Mouse (Mus musculus) intestine, postnatal 0 days (tissue): ENCODE measurements at regions not wholly inside any gene's neighbourhood (a gene's known extent, or its start where the extent isn't known, plus 50 kb on each side); places are given as distances from the start of the nearest gene placed in this dataset.

Experiments used
- ATAC-seq: fragments of 200-750 bp; cut with Nextera tagmentation; 2 replicates; pipeline ENCODE4 v1.8.0; 2017; ENCODE audit warnings: mild to moderate bottlenecking, moderate TSS enrichment, moderate library complexity
- H3K27ac ChIP-seq: fragments of 300-500 bp; sonication (generic); 2 replicates; pipeline ENCODE4 v1.5.1; 2014; ENCODE audit warnings: mild to moderate bottlenecking, low read depth, low read length, moderate library complexity
- H3K27me3 ChIP-seq: fragments of 300-500 bp; sonication (generic); replicated peaks from 2 replicates; pipeline ENCODE4 v1.6.1; 2014; ENCODE audit warnings: low read length, mixed read lengths; ENCODE audit not compliant: control insufficient read depth, insufficient read depth
- H3K36me3 ChIP-seq: fragments of 300-500 bp; sonication (generic); 2 replicates; pipeline ENCODE4 v1.6.1; 2014; ENCODE audit warnings: mild to moderate bottlenecking, moderate library complexity; ENCODE audit not compliant: control insufficient read depth, insufficient read depth
- H3K4me1 ChIP-seq: fragments of 300-500 bp; sonication (generic); replicated peaks from 2 replicates; pipeline ENCODE4 v1.6.1; 2014; ENCODE audit warnings: antibody characterized with exemption, low read length, mixed read lengths; ENCODE audit not compliant: control insufficient read depth, insufficient read depth
- H3K4me2 ChIP-seq: fragments of 300-500 bp; sonication (generic); replicated peaks from 2 replicates; pipeline ENCODE4 v1.6.1; 2014; ENCODE audit warnings: low read depth, mild to moderate bottlenecking, moderate library complexity
- H3K4me3 ChIP-seq: fragments of 300-500 bp; sonication (generic); 2 replicates; pipeline ENCODE4 v1.5.1; 2014; ENCODE audit warnings: low read depth, low read length
- H3K9ac ChIP-seq: fragments of 300-500 bp; sonication (generic); 2 replicates; pipeline ENCODE4 v1.6.1; 2014; ENCODE audit warnings: mild to moderate bottlenecking, low read depth, low read length
- H3K9me3 ChIP-seq: fragments of 300-500 bp; sonication (generic); 2 replicates; pipeline ENCODE4 v1.6.1; 2016; ENCODE audit warnings: mixed run types; ENCODE audit not compliant: control insufficient read depth
- CTCF ChIP-seq: sonication (generic); IDR thresholded peaks from 2 replicates; pipeline ENCODE4 v1.5.1; 2016; ENCODE audit warnings: low read depth, mild to moderate bottlenecking, control low read depth, antibody characterized with exemption, moderate library complexity
- WGBS: fragments of 180-500 bp; shearing (Covaris S2); extraction: QIAGEN DNeasy Blood & Tissue Kit; methylation state at CpG from one replicate; pipeline ENCODE4 v1.1.7; 2014; 5-methylcytosine and 5-hydroxymethylcytosine counted together

- Histone ChIP-seq H3K9ac (no peak overlapping the region), H3K4me3 (no peak overlapping the region), H3K4me2 (no peak overlapping the region), H3K27me3 (no peaks in the 10 kb centered on the region), H3K27ac (no peak overlapping the region), H3K4me1 (no peaks in the 10 kb centered on the region), H3K36me3 (no peaks in the 10 kb centered on the region), H3K9me3 (no peaks in the 10 kb centered on the region)
- 7% methylated on average over 8 of the region's 8 CpGs for whole genome bisulfite sequencing
- no peak; the same call in 1 of the 2 replicates for ATAC-seq
- TF ChIP-seq CTCF = peak; percentile 84
Observed at GRCm38 (mm10) chr15:26469901-26470383, 161.1 kb downstream of the March11 start.

- Histone ChIP-seq H3K4me3 (no peak overlapping the region), H3K27me3 (no peaks in the 10 kb centered on the region), H3K27ac (no peak overlapping the region), H3K9me3 (no peaks in the 10 kb centered on the region), H3K4me1 (no peaks in the 10 kb centered on the region), H3K9ac (no peak overlapping the region), H3K4me2 (no peak overlapping the region), H3K36me3 (no peaks in the 10 kb centered on the region)
- no peak for ATAC-seq
- no peak for TF ChIP-seq CTCF
- WGBS = 91% methylated on average over 5 of the region's 5 CpGs
Observed at GRCm38 (mm10) chr15:26487378-26487777, 178.5 kb downstream of the March11 start.
